Mouse (Mus musculus): ENCODE measurements around the gene Ifitm10. TPM values are rescaled to one million over a fixed set of nuclear protein-coding genes. Genes with fewer than 3 reads are reported as not detected.

Ifitm10 gene
- polyA plus RNA-seq, 1 experiment from 2014 or later: 0.40 TPM

GRCm38 (mm10) chr7:142387419-142388148 lies 14.0 kb upstream of the Ifitm10 start, which contains the start of gene Ctsd:
Ctsd (minus strand) TSS chr7:142388038.
- no peak within 1 kb of the TSS for H3K27ac ChIP-seq (ENCODE audit: low read depth, low read length)
- 1% methylated on average over 54 of the region's 55 CpGs for WGBS
- ATAC-seq (ENCODE audit: low FRiP score) (peak; percentile 98), DNase-seq (ENCODE audit: low spot score, missing footprints) (peak; percentile 99)
- H3K9ac ChIP-seq (ENCODE audit: low read length): peak within 1 kb of the TSS; percentile 91
- H3K4me3 ChIP-seq (ENCODE audit: low read depth, low read length): peak within 1 kb of the TSS; percentile 81
- no peaks in the 10 kb centered on the region for H3K27me3 ChIP-seq (ENCODE audit: control insufficient read depth, insufficient read depth, low read length)
- H3K4me1 ChIP-seq (ENCODE audit: control insufficient read depth, insufficient read depth, low read length): peaks cover 8% of the 10 kb centered on the region
- no peaks in the 10 kb centered on the region for H3K9me3 ChIP-seq (ENCODE audit: control insufficient read depth, low read length)
- peaks cover 5% of the 10 kb centered on the region; the same call in 1 of the 2 replicates for H3K36me3 ChIP-seq (ENCODE audit: control insufficient read depth, insufficient read depth, low read length)
- H3K4me2 ChIP-seq: peak within 1 kb of the TSS; percentile 81

- peak overlapping the region; percentile 81 for H3K4me2 ChIP-seq
- WGBS: 68% methylated on average over 6 of the region's 6 CpGs
- H3K4me1 ChIP-seq (ENCODE audit: control insufficient read depth, insufficient read depth, low read length): peaks cover 8% of the 10 kb centered on the region
- H3K9me3 ChIP-seq (ENCODE audit: control insufficient read depth, low read length): no peaks in the 10 kb centered on the region
- peak overlapping the region; percentile 91 for H3K9ac ChIP-seq (ENCODE audit: low read length)
- H3K36me3 ChIP-seq (ENCODE audit: control insufficient read depth, insufficient read depth, low read length): peaks cover 11% of the 10 kb centered on the region; the same call in 1 of the 2 replicates
- H3K4me3 ChIP-seq (ENCODE audit: low read depth, low read length): peak overlapping the region; percentile 81
- ATAC-seq (ENCODE audit: low FRiP score) (no peak), DNase-seq (ENCODE audit: low spot score, missing footprints) (no peak)
- no peak overlapping the region for H3K27ac ChIP-seq (ENCODE audit: low read depth, low read length)
- no peaks in the 10 kb centered on the region for H3K27me3 ChIP-seq (ENCODE audit: control insufficient read depth, insufficient read depth, low read length)
Measured at GRCm38 (mm10) chr7:142386621-142387201, 13.2 kb upstream of the Ifitm10 start.

- WGBS: 88% methylated on average over 3 of the region's 3 CpGs
- no peak overlapping the region for H3K9ac ChIP-seq (ENCODE audit: low read length)
- peaks cover 8% of the 10 kb centered on the region for H3K4me1 ChIP-seq (ENCODE audit: control insufficient read depth, insufficient read depth, low read length)
- DNase-seq (ENCODE audit: low spot score, missing footprints): no peak
- no peaks in the 10 kb centered on the region for H3K9me3 ChIP-seq (ENCODE audit: control insufficient read depth, low read length)
- no peaks in the 10 kb centered on the region for H3K27me3 ChIP-seq (ENCODE audit: control insufficient read depth, insufficient read depth, low read length)
- H3K27ac ChIP-seq (ENCODE audit: low read depth, low read length): no peak overlapping the region
- H3K4me3 ChIP-seq (ENCODE audit: low read depth, low read length): no peak overlapping the region
- peaks cover 18% of the 10 kb centered on the region; the same call in 1 of the 2 replicates for H3K36me3 ChIP-seq (ENCODE audit: control insufficient read depth, insufficient read depth, low read length)
- ATAC-seq (ENCODE audit: low FRiP score): no peak
- H3K4me2 ChIP-seq: peak overlapping the region; percentile 81; the same call in 1 of the 2 replicates
Measured at GRCm38 (mm10) chr7:142385742-142386403, 12.3 kb upstream of the Ifitm10 start.

GRCm38 (mm10) chr7:142384306-142384705 lies 10.8 kb upstream of the Ifitm10 start:
- Histone ChIP-seq H3K36me3 (ENCODE audit: control insufficient read depth, insufficient read depth, low read length) (peaks cover 26% of the 10 kb centered on the region; the same call in 1 of the 2 replicates), H3K27ac (ENCODE audit: low read depth, low read length) (no peak overlapping the region), H3K4me3 (ENCODE audit: low read depth, low read length) (no peak overlapping the region), H3K27me3 (ENCODE audit: control insufficient read depth, insufficient read depth, low read length) (no peaks in the 10 kb centered on the region), H3K4me1 (ENCODE audit: control insufficient read depth, insufficient read depth, low read length) (peaks cover 8% of the 10 kb centered on the region), H3K4me2 (no peak overlapping the region), H3K9ac (ENCODE audit: low read length) (no peak overlapping the region), H3K9me3 (ENCODE audit: control insufficient read depth, low read length) (no peaks in the 10 kb centered on the region)
- ATAC-seq (ENCODE audit: low FRiP score) (no peak), DNase-seq (ENCODE audit: low spot score, missing footprints) (no peak)
- 85% methylated on average over 10 of the region's 10 CpGs for WGBS

DNA sequence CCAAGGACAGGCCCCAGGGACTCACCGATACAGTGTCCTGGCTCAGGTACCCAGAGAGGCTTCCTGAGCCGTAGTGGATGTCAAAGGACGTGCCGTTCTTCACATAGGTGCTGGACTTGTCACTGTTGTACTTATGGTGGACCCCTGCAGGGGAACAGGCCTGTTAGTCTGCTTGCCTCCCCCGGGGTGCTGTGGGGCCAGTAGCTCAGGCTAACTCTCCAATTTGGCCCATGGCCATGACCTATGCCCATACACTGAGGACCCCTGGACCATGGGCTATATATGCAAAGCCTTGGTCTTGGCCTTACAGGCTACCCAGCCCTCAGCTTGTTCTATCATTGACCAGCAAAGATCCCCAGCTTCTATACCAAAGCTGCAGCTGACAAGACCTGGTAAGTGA lies 9.0 kb upstream of the Ifitm10 start, which contains the start of gene Gm49369:
Gene Gm49369, minus strand, starts transcription at position 101 of the 400 bp plus-strand sequence.
- ATAC-seq (ENCODE audit: low FRiP score) (no peak), DNase-seq (ENCODE audit: low spot score, missing footprints) (no peak)
- Histone ChIP-seq H3K4me3 (ENCODE audit: low read depth, low read length) (no peak within 1 kb of the TSS), H3K27ac (ENCODE audit: low read depth, low read length) (no peak within 1 kb of the TSS), H3K9me3 (ENCODE audit: control insufficient read depth, low read length) (no peaks in the 10 kb centered on the region), H3K4me2 (no peak within 1 kb of the TSS), H3K4me1 (ENCODE audit: control insufficient read depth, insufficient read depth, low read length) (peaks cover 8% of the 10 kb centered on the region), H3K9ac (ENCODE audit: low read length) (no peak within 1 kb of the TSS), H3K36me3 (ENCODE audit: control insufficient read depth, insufficient read depth, low read length) (peaks cover 26% of the 10 kb centered on the region; the same call in 1 of the 2 replicates), H3K27me3 (ENCODE audit: control insufficient read depth, insufficient read depth, low read length) (no peaks in the 10 kb centered on the region)
- 97% methylated on average over 5 of the region's 5 CpGs for WGBS

DNA sequence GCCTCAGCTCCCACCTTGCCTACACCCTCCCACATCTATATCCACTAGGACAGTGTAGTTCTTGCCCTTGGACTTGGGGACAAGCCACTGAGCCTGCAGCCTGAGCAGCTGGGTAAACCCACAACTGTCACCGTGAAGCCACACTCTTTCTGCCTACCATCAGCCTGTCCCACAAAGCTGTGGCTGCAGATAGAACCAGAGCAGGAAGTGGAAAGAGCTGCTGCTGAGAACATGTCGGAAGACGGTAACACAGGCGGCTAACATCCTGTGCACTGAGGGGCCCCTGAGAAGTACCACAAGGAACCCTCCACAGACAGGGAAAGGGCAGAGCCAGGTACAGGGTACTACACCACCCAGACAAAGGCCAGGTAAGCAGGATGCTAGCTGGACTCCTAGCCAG lies 7.6 kb upstream of the Ifitm10 start:
- H3K4me1 ChIP-seq (ENCODE audit: control insufficient read depth, insufficient read depth, low read length): no peaks in the 10 kb centered on the region
- no peaks in the 10 kb centered on the region for H3K27me3 ChIP-seq (ENCODE audit: control insufficient read depth, insufficient read depth, low read length)
- peaks cover 33% of the 10 kb centered on the region; the same call in 1 of the 2 replicates for H3K36me3 ChIP-seq (ENCODE audit: control insufficient read depth, insufficient read depth, low read length)
- ATAC-seq (ENCODE audit: low FRiP score): no peak
- no peak overlapping the region for H3K4me3 ChIP-seq (ENCODE audit: low read depth, low read length)
- DNase-seq (ENCODE audit: low spot score, missing footprints): no peak
- H3K4me2 ChIP-seq: no peak overlapping the region
- H3K9ac ChIP-seq (ENCODE audit: low read length): no peak overlapping the region
- no peak overlapping the region for H3K27ac ChIP-seq (ENCODE audit: low read depth, low read length)
- WGBS: 95% methylated on average over 4 of the region's 4 CpGs
- H3K9me3 ChIP-seq (ENCODE audit: control insufficient read depth, low read length): no peaks in the 10 kb centered on the region

GRCm38 (mm10) chr7:142379186-142379585 lies 5.6 kb upstream of the Ifitm10 start:
- ATAC-seq (ENCODE audit: low FRiP score): no peak
- H3K9ac ChIP-seq (ENCODE audit: low read length): no peak overlapping the region
- no peaks in the 10 kb centered on the region for H3K4me1 ChIP-seq (ENCODE audit: control insufficient read depth, insufficient read depth, low read length)
- H3K36me3 ChIP-seq (ENCODE audit: control insufficient read depth, insufficient read depth, low read length): peaks cover 30% of the 10 kb centered on the region; the same call in 1 of the 2 replicates
- H3K27ac ChIP-seq (ENCODE audit: low read depth, low read length): no peak overlapping the region
- no peaks in the 10 kb centered on the region for H3K27me3 ChIP-seq (ENCODE audit: control insufficient read depth, insufficient read depth, low read length)
- 89% methylated on average over 6 of the region's 6 CpGs for WGBS
- DNase-seq (ENCODE audit: low spot score, missing footprints): no peak
- no peaks in the 10 kb centered on the region for H3K9me3 ChIP-seq (ENCODE audit: control insufficient read depth, low read length)
- H3K4me3 ChIP-seq (ENCODE audit: low read depth, low read length): no peak overlapping the region
- H3K4me2 ChIP-seq: no peak overlapping the region

GRCm38 (mm10) chr7:142377233-142377925 lies 3.8 kb upstream of the Ifitm10 start:
- no peak overlapping the region for H3K27ac ChIP-seq (ENCODE audit: low read depth, low read length)
- H3K36me3 ChIP-seq (ENCODE audit: control insufficient read depth, insufficient read depth, low read length): peaks cover 27% of the 10 kb centered on the region; the same call in 1 of the 2 replicates
- no peak overlapping the region for H3K4me3 ChIP-seq (ENCODE audit: low read depth, low read length)
- DNase-seq (ENCODE audit: low spot score, missing footprints) (no peak), ATAC-seq (ENCODE audit: low FRiP score) (no peak)
- H3K4me2 ChIP-seq: no peak overlapping the region
- peaks cover 8% of the 10 kb centered on the region for H3K27me3 ChIP-seq (ENCODE audit: control insufficient read depth, insufficient read depth, low read length)
- 90% methylated on average over 14 of the region's 14 CpGs for WGBS
- peaks cover under 1% of the 10 kb centered on the region; the same call in 1 of the 2 replicates for H3K4me1 ChIP-seq (ENCODE audit: control insufficient read depth, insufficient read depth, low read length)
- H3K9ac ChIP-seq (ENCODE audit: low read length): no peak overlapping the region
- H3K9me3 ChIP-seq (ENCODE audit: control insufficient read depth, low read length): no peaks in the 10 kb centered on the region
